Mouse (Mus musculus) megakaryocyte-erythroid progenitor cell, adult 5 weeks (primary cell): ENCODE results near the gene Zar1. TPM values are rescaled to one million over a fixed set of nuclear protein-coding genes. Genes with fewer than 3 reads are reported as not detected.

Source experiments
- polyA plus RNA-seq: library from polyadenylated mRNA; stranded (reverse); fragments of >175 nt; gene quantifications from 2 replicates; pipeline ENCODE4 v1.2.3, GENCODE M21; 2012

Gene Zar1
- not detected in 2 replicates for polyA plus RNA-seq

GRCm38 (mm10) chr5:72580970-72581332 lies at the start of gene Zar1:
TSS of gene Zar1 (minus strand) at chr5:72581254.

DNA sequence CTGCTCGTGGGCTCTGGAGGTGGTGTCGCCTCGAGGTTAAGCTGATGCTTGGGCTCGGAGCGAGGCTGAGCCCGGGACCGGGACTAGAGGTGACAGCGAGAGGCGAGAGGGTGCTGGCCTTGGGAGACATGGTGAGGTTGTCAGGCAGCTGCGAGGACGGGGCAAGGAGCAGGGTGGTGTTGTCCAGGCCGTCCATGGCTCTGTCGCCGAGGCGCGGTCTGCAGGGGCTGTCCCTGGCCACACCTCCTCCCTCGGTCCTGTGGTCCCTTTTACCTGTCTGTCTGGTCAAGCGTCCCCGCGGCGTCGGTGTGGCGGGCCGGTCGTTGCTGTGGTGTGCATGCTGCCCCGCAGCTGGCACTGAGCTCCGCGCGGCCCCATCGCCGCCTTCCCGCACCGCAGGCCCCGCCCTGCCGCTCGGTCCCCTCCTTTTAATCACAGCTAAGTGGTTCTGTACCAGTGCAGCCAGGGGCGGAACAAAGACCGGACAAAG lies 6.2 kb upstream of the Zar1 start, which contains the start of gene Gm5868:
Gene Gm5868 (minus strand): TSS at position 360 of the 490 bp plus-strand sequence.

GRCm38 (mm10) chr5:72559544-72560049 lies 21.5 kb downstream of the Zar1 start, which contains the start of gene Nfxl1:
TSS of gene Nfxl1 (minus strand) at chr5:72559684.

Other genes with a start within 250 kb of the Zar1 start
- not detected in 2 replicates for gene Corin, start 76.8 kb downstream of the Zar1 start, polyA plus RNA-seq
- 17.6 and 18.1 TPM in 2 replicates for gene Nfxl1, start 21.6 kb downstream of the Zar1 start, polyA plus RNA-seq
- not detected in 2 replicates for gene Gm5868, start 6.3 kb upstream of the Zar1 start, polyA plus RNA-seq
- not detected in 2 replicates for gene Cnga1, start 63.0 kb upstream of the Zar1 start, polyA plus RNA-seq
- gene Nipal1, start 66.5 kb upstream of the Zar1 start, polyA plus RNA-seq, result 0.17 and 0.18 TPM in 2 replicates
- gene Txk, start 171.5 kb upstream of the Zar1 start, polyA plus RNA-seq, result 0.06 and 0.17 TPM in 2 replicates